Mouse (Mus musculus): Measurements from ENCODE around the gene Cfap126.

Cfap126 gene

DNA sequence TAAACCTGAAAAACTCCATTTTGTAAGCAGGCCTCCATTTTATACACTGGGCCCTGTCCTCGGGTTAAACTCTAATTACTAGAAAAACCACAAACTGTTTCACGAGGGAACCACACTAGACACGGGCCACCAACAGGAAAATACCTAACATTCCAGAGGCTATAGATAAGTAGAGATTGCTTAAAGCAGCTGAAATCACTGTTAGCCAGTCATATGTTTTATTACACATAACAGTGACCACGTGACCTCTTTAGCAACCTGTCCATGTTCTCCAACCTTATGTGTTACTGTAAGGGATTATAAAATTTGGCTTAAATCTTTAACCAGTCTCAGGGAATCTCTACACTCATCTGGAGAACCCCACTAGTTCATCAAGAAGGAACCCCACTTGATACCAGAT, 19.3 kb upstream of the Cfap126 start:
- DNase-seq (ENCODE audit: low spot score) = no peak

- DNase-seq (ENCODE audit: low spot score) = no peak
These were observed 17.4 kb upstream of the Cfap126 start for GRCm38 (mm10) chr1:171096110-171096964.

DNA sequence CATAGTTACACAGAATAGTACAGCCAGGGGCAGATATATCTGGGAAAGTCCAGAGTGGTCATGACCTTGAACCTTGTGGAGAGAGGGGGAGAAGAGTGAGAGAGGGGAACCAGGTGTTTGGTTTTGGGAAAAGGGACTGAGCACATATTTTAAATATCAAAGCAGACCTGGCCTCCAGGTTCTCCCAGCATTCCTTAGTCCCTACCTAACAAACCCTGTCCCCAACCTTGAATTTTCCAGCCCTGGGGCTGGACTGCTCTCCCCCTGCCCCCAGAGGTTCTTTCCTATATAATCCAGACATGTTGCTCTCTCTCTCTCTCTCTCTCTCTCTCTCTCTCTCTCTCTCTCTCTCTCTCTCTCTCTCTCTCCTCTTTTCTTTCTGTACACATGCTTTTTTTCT, 16.6 kb upstream of the Cfap126 start:
- no peak for DNase-seq (ENCODE audit: low spot score)

DNA sequence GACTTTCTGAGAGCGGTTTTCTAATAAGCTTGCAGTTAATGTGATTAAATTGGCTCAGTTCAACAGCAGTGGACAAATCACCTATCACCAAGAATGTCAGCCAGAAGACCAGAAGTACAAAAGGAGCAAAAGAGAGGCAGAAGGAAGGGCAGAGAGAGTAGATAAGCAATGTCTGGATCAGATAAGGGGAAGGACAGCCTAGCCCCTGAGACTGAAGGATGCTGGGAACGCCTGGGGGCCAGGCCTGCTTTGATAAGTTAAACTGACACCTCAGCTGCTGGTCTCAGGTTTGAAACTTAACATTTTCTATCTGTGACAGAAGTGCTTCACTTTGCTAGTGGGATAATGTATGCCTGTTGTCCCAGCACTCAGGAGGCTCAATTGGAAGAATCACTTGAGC, 16.1 kb upstream of the Cfap126 start:
- DNase-seq (ENCODE audit: low spot score) = no peak

- DNase-seq (ENCODE audit: low spot score) = no peak
These were observed 12.7 kb upstream of the Cfap126 start for GRCm38 (mm10) chr1:171101033-171101432.

DNA sequence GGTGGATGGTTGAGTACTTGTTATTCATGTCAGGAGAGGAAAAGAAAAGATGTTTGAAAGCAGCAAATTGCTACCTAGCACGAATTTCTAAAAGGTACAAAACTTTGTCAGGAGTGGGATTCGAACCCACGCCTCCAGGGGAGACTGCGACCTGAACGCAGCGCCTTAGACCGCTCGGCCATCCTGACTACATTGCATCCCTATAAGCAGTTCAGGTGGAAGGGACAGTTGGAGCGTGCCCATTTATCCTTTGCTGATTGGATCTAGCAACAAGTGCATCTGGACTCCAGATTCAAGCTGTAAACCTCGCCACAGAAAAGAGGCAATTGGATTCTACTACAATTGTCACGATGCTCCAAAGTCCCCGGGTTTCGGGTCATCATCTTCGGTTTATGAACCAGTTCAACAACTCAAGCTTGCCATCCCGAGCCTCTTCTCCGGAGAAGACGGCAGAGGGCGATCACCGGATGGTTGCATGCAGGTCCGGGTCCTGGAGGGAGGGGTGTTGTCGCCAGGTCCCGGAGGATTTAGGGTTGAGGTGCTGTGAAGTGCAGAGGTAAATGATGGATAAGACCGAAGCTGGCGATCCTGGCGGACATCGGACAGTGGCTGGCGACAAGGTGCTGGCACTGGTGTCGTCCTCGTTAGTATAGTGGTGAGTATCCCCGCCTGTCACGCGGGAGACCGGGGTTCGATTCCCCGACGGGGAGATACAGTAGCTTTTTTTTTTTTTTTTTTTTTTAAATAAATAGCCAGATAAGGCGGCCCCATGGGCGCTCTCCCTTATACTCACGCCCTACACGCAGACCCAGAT, 11.8 kb upstream of the Cfap126 start:
- peak; percentile 94 for DNase-seq (ENCODE audit: low spot score)

- peak; percentile 95 for DNase-seq (ENCODE audit: low spot score)
These were observed 11.1 kb upstream of the Cfap126 start for GRCm38 (mm10) chr1:171102547-171103177.

DNA sequence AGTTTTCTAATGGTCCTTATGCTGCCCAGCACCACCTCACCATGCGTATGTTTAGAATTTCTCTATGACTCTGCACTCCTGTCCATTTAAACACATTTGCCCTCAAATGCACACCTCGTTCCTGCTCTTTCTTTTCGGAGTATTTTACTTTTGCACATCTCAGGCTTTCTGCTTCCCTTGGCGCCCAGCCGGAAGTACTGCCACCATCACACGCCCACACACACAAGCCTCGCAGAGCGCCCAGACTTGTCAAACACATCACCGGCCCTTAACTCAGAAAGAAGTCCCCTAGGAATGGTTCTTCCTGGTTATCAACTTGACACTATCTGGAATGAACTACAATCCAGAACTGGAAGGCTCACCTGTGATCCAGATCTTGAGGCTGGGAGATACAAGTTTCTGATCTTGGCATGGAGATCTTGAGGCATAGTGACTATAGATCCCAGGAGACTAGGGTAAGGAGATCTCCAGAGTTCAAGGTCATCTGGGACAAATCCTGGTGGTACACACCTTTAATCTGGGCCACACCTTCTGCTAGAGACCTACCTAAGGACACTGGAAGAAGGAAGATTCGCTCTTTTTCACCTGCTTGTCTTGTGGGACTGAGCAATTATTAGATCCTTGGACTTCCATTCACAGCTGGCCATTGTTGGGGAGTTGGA, 10.4 kb upstream of the Cfap126 start:
- peak; percentile 68 for DNase-seq (ENCODE audit: low spot score)

DNA sequence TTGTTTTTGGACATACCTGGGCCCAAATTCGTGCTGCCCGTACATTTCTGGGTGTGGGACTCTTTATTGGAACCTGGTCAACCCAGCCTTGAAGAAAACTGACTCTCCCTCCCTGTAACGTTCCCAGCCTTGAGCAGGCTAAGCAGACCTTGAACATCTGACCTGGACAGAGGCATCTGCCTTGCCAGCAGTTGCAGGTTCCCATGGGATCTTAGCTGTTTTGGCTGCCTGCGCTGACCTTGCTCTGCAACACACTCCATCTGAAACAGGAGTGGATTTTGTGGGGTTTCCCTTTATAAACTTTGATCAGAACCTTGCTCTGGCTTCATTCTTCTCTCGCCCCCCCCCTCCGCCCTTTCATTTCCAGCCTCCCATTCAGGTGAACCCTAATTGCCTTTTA, 8.5 kb upstream of the Cfap126 start:
- DNase-seq (ENCODE audit: low spot score) = peak; percentile 58

GRCm38 (mm10) chr1:171109620-171110019, 4.1 kb upstream of the Cfap126 start:
- DNase-seq (ENCODE audit: low spot score) = no peak

- DNase-seq (ENCODE audit: low spot score) = no peak
These were observed 3.1 kb upstream of the Cfap126 start for GRCm38 (mm10) chr1:171110659-171111019.

DNA sequence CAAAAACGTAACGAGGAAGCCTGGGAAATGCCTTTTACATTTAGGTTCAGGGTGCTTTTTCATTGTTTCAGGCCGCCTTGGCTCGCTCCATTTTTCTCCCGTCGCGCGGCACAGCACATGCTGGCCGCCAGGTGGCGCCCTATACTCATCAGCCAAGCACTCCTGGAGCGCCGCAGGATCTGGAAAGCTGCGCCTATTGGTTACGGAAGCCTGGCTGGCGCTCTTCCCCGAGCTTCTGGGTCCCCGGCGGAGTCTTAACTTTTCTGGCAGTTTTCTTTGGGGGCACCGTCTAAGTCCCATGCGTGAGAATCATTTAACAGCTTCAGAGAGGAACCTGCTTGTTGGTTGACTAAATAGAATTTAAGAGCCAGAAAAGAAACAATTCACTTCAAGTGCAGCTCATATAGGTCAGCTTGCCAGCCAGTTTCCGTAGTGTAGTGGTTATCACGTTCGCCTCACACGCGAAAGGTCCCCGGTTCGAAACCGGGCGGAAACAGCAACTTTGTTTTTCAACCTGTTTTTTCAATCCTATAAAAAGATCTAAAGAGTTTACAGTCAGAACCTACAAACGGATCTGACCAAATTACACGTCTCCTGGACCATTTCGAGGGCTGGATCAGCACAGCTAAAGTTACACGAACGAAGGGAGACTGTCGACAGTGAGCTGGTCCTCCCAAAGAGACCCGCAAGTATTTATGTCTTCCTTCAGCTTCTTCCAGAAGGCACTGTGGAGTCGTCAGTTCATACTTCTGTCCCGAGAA, 2.5 kb upstream of the Cfap126 start:
- DNase-seq (ENCODE audit: low spot score) = peak; percentile 95

DNA sequence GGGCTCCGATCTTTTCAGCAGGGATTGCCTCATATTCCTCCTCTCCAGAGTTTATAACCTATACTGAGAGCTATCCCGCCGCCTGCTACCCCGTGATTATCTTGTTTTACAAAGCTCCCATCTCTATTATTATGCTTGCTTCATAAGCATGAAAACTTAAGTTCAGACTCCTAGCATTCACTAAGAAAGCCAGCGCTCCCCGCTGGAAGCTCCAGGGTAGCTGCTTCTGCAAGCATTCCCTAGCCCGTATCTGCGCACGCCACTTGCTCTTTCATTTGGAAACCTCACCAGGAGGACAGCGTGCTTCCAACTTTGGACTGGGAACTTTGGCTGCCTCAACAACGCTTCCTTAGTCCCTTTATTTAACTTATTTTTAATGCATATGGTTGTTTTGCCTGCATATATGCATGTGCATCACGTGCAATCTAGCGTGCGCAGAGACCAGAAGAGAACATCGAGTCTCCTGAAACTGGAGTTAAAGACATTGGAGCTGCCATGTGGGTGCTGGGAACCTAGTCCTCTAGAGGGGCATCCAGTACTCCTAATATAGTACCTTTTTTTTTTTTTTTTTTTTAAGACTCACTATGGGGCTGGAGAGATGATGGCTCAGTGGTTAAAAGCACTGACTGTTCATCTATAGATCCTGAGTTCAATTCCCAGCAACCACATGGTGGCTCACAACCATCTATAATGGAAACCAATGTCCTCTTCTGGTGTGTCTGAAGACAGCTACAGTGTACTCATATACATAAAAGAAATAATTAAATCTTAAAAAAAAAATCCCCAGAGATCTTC, 1.7 kb upstream of the Cfap126 start:
- peak; percentile 79 for DNase-seq (ENCODE audit: low spot score)

GRCm38 (mm10) chr1:171112986-171113385, 732 bp upstream of the Cfap126 start:
- DNase-seq (ENCODE audit: low spot score) = peak; percentile 52

DNA sequence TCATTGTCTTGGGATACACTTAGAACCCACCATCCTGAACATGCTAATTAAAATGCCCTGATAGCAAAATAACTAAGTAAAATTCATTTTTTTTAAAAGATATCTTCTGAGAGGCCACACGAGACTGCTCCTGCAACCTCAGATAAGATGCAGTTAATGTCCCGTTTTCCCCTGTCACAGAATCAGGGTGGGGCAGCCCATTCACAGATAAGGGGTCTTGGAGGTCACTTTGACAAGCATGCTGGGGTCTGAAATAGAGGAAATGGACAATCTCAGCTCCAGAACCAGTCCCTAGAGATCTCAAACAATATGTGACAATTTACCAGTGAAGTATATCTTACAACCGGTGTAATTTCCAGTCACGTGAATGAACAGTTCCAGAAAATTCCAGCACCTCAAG, 2.6 kb downstream of the Cfap126 start:
- no peak for DNase-seq (ENCODE audit: low spot score)

DNA sequence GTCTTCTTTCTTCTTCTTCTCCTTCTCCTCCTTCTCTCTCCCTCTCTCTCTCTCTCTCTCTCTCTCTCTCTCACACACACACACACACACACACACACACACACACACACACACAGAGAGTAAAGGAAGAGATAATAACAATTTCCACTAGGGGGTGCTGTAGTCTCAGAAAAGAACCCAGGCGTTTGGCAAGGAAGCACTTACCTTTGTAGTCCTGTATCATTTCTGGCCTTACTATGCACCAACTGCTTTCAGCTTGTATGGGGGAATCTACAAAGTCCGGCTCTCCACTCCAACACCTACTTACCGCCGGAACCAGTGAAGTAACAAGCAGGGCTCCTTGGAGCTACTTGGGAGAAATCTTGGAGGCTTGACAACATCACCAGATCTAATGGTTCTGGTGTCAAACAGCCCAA, 4.6 kb downstream of the Cfap126 start:
- peak; percentile 92 for DNase-seq (ENCODE audit: low spot score)

DNA sequence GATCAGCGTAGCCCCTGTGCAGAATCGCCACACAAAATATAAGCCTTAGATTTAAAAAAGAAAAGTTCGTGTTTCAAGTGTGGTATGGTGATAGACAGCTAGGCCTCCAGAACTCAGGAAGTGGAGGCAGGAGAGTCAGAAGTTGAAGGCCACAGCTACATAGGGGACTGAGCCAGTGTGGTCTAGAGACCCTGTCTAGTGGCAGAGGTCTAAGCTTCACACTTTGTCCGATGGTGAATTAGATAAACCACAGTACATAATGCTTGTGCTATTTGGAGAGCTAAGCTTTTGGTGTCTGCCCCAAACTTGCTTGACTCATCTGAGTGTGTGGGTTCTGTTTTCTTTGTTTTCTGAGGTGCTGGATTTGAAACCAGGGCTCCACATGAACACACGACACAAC, 5.3 kb downstream of the Cfap126 start:
- DNase-seq (ENCODE audit: low spot score) = no peak

GRCm38 (mm10) chr1:171119405-171119804, 5.7 kb downstream of the Cfap126 start:
- DNase-seq (ENCODE audit: low spot score) = no peak

GRCm38 (mm10) chr1:171120893-171121292, 7.2 kb downstream of the Cfap126 start:
- DNase-seq (ENCODE audit: low spot score) = peak; percentile 30

- no peak for DNase-seq (ENCODE audit: low spot score)
These were observed 8.1 kb downstream of the Cfap126 start for GRCm38 (mm10) chr1:171121839-171122238.

DNA sequence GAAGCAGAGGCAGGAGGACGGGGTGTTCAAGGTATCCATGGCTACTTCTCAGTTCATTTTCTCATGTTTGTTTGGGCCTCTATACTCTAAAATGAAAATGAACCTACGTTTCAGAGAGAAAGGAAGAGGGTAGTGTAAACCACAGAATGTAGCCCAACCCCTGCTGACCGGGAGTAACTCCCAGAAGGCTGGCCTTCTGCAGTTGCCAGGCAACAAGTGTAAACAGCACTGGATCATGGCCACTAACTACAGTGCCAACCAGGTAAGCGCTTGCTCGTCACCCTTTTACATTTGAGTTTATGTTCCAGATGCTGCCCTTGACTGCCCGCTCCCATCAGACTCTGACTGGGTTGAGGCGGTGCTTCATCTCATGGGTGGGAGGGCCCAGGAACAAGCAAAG, 9.2 kb downstream of the Cfap126 start:
- DNase-seq (ENCODE audit: low spot score) = peak; percentile 62

Data from MN1 (cell line).